Mouse (Mus musculus) frontal cortex, postnatal 10 days (tissue): Measurements from ENCODE around the gene Ccdc33.

Experiments used
- DNase-seq, 2 experiments: peaks; one replicate each; pipeline ENCODE4 v3.0.0; 2022; ENCODE audit warnings: low spot score in 2 of 2, mixed read lengths in 1 of 2

Gene Ccdc33

GRCm38 (mm10) chr9:58048621-58049020 is 70.0 kb downstream of the Ccdc33 start:
- DNase-seq: no peak

DNA sequence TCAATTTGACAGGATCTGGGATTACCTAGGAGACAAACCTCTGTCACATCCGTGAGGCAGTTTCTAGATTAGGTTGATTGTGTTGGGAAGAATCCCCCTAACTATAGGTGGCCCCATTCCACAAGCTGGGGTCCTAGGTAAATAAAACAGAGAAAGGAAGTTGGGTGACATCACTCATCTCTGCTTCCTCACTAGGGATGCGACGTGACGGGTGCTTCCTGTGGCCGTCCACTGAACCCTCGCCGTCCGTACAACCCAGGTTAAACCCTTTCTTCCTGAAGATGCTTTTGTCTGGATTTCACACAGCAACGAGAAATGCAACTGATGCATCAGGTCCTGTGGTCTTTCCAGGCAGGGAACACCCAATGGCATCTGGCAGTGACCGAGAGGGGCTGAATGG is 71.6 kb downstream of the Ccdc33 start:
- DNase-seq: no peak

DNA sequence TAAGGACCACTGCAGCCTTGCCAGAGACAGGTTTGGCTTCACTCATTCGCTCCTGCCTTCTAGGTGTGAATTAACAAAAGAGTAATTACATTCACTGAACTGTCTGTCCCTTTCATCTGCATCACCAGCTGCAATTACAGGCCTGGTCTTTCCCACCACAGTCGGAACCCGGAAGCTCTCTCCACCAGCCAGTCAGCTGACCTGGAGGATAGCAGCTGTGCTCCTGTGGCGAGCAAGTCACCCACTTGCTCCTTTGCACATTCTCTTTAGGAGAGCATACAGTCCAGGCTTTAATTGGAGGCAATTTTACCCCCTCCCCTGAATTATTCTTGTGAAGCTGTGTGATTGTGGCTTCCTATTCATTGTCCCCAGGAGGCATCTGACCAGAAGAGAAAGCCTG is 73.0 kb downstream of the Ccdc33 start:
- no peak for DNase-seq

GRCm38 (mm10) chr9:58044828-58045227 is 73.8 kb downstream of the Ccdc33 start:
- no peak for DNase-seq

DNA sequence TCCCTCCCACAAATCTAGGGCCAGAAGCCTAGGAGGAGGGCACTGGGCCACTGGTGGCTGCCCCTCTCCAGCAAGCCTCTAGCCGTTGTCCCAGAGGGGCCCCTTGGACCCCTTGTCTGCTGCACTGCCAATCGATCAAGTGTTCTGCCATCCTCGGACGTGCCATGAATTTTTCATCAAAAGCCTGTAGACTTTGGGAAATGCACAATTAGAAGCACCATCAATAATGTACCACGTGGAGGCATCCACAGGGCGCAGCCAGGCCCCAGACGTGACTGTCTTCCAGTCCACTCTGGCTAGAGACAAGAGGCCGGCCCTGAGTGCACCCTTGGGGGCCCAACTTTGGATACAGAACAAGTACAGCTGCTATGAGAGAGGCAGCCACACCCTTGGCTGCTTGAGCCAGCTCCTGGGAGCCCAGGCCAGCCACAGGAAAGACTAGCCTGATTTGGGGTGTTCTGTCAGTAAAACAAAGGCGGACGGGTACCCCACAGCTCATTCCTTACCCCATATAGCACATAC is 75.1 kb downstream of the Ccdc33 start:
- DNase-seq: no peak

DNA sequence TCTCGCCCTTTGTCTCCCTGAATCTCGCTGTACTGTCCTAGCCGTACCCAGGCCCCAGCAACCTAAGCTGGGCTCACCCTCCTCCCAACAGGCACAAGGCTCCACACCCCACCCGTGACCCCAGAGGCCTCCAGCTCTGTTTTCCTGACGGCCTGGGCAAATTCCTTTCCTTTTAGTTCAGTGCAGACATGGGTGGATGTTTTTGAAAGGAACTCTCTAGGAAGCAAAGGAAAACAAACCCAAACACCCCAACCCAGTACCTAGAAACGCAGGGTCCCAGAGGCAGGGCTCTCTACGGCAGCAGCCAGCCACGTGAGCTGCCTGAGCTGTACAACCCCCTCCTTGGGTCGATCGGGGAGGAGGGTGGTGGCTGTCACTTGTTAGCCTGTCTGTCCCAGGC is 76.2 kb downstream of the Ccdc33 start:
- DNase-seq: no peak

GRCm38 (mm10) chr9:58040977-58041376 is 77.6 kb downstream of the Ccdc33 start:
- DNase-seq: no peak

- peak in 1 of 2 experiments; percentile 81 for DNase-seq
These were observed 80.0 kb downstream of the Ccdc33 start for GRCm38 (mm10) chr9:58038500-58039168.

- no peak for DNase-seq
These were observed 81.7 kb downstream of the Ccdc33 start for GRCm38 (mm10) chr9:58036961-58037360.

- no peak for DNase-seq
These were observed 82.5 kb downstream of the Ccdc33 start for GRCm38 (mm10) chr9:58035951-58036698.

DNA sequence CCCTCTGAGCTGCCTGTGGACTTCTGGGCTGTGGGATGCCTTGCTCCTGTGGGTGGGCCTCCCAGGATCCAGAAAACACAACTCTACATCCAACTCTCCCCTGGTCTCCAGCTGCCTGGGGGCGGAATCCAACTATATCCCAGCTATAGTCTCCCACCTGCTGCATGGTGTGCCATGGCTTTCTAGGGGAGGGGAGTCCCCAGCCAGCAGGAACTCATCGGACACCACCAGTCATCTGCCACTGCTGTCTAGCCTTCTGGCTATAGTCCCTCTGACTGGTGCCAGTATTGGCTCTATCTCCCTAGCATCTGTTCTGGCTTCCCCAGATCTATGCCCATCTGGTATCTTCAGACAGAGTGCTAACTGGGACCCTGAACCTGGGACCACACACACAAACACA is 83.1 kb downstream of the Ccdc33 start:
- no peak for DNase-seq

GRCm38 (mm10) chr9:58031895-58032294 is 86.7 kb downstream of the Ccdc33 start:
- no peak for DNase-seq

DNA sequence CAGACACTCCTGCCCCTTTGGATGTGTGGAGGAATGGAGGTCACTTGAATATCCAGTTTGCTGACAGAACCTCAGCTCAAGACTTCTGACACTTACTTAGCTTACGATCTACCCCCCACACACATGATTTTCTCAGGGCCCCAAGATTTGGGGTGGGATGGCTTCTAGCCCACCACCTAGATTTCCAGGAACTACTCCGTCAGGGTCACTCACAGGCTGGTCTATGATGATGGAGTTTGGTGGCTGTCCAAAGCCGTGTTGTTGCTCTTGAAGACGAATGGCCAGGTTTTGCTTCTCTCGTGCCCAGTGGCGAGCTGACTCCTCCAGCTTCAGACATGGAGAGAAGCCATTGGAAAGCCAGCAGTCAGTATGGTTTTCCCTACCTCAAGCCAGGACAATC is 89.0 kb downstream of the Ccdc33 start:
- DNase-seq: no peak

DNA sequence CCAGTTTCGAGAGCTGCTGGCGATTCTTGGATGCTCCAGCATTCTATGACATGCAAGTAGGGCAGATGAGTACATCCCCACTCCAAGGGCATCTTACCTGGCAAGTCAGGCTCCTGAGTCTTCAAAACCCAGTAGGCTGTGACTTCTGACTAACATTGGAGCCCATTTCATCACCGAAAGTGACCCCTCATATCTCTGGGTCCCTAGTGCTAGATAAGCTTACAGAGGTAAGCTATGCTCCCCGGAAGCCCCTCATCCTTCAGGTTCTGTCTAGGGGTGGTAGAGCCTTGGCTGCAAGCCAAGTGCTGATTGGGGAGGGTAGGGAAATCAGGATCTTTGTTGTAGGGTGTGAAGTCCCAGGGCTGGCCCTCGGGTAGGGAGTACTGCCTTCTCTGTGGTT is 89.8 kb downstream of the Ccdc33 start:
- DNase-seq: no peak

- no peak for DNase-seq
These were observed 91.0 kb downstream of the Ccdc33 start for GRCm38 (mm10) chr9:58027426-58028180.

DNA sequence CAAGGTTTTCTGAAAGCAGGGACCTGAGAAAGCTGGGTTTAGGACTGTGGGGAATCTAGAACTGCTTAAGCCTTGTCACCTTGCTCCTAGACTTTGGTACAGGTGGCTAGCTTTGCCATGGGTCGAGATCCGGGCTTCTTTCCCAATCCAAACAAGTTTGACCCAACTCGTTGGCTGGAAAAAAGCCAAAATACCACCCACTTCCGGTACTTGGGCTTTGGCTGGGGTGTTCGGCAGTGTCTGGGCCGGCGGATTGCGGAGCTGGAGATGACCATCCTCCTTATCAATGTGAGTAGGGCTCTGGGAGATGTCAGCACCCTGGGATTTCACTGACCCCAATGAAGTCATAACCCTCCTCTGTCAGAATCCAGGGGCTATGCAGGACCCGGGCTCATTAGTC is 92.6 kb downstream of the Ccdc33 start:
- DNase-seq: no peak

GRCm38 (mm10) chr9:58018385-58018784 is 100.2 kb downstream of the Ccdc33 start:
- DNase-seq: no peak

- DNase-seq: no peak
These were observed 101.7 kb downstream of the Ccdc33 start for GRCm38 (mm10) chr9:58016962-58017361.

GRCm38 (mm10) chr9:58015856-58016255 is 102.8 kb downstream of the Ccdc33 start:
- no peak for DNase-seq

- DNase-seq: no peak
These were observed 104.0 kb downstream of the Ccdc33 start for GRCm38 (mm10) chr9:58014393-58015160.

DNA sequence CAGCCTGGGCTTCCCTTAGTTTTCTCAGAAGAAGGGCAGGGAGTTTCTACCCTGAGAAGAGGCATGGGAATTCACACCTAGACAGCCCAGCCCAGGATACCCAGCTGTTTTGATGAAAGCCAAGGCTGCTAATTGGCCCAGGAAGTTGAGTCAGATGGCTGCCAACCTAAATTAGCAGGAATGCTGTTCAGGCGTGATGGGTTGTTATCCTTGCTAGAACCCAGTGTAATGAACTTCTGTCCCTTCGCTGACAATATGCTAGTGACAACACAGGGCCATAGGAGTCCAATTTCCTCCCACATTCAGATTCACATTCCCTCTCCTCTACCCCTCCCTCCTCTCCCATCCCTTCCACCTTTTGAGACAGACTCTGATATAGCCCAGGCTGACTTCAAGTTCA is 105.7 kb downstream of the Ccdc33 start:
- no peak for DNase-seq

GRCm38 (mm10) chr9:58012486-58012885 is 106.1 kb downstream of the Ccdc33 start:
- DNase-seq: no peak
